Mouse (Mus musculus): ENCODE measurements at regions not wholly inside any gene's neighbourhood (a gene's known extent, or its start where the extent isn't known, plus 50 kb on each side); places are given as distances from the start of the nearest gene placed in this dataset.

GRCm38 (mm10) chr4:84214523-84214922 lies 460.6 kb downstream of the Bnc2 start:
- ATAC-seq = no peak

GRCm38 (mm10) chr4:84218961-84219360 lies 456.1 kb downstream of the Bnc2 start:
- H3K4me2 ChIP-seq (ENCODE audit: low read length) = no peak overlapping the region
- no peak overlapping the region for H3K9ac ChIP-seq (ENCODE audit: low read depth, low read length)
- H3K4me1 ChIP-seq (ENCODE audit: control insufficient read depth, insufficient read depth, low read length) = no peaks in the 10 kb centered on the region
- 88% methylated on average over 4 of the region's 4 CpGs for WGBS
- no peaks in the 10 kb centered on the region for H3K36me3 ChIP-seq (ENCODE audit: control insufficient read depth, insufficient read depth, low read length)
- H3K27me3 ChIP-seq (ENCODE audit: control insufficient read depth, insufficient read depth, low read depth, low read length) = no peaks in the 10 kb centered on the region
- ATAC-seq = no peak
- no peak overlapping the region for H3K27ac ChIP-seq (ENCODE audit: low read length)
- no peaks in the 10 kb centered on the region for H3K9me3 ChIP-seq (replicated peaks; ENCODE audit: control insufficient read depth, low read length, poor library complexity, severe bottlenecking)
- no peak overlapping the region for H3K4me3 ChIP-seq (ENCODE audit: low read depth, low read length)

More at GRCm38 (mm10) chr4:84214523-84214922, 460.6 kb downstream of the Bnc2 start:
- Histone ChIP-seq H3K4me1 (ENCODE audit: control insufficient read depth, insufficient read depth, low read length) (0 out of 2 replicates have a peak, but pooled peaks cover 3% of the 10 kb centered on the region), H3K4me2 (ENCODE audit: low read length) (no peak overlapping the region), H3K36me3 (ENCODE audit: control insufficient read depth, insufficient read depth, low read length) (no peaks in the 10 kb centered on the region), H3K27ac (ENCODE audit: low read length) (no peak overlapping the region), H3K9me3 (replicated peaks; ENCODE audit: control insufficient read depth, low read length, poor library complexity, severe bottlenecking) (no peaks in the 10 kb centered on the region), H3K27me3 (ENCODE audit: control insufficient read depth, insufficient read depth, low read depth, low read length) (no peaks in the 10 kb centered on the region), H3K9ac (ENCODE audit: low read depth, low read length) (no peak overlapping the region), H3K4me3 (ENCODE audit: low read depth, low read length) (no peak overlapping the region)
- WGBS = 93% methylated on average over 8 of the region's 8 CpGs

- Histone ChIP-seq H3K9me3 (replicated peaks; ENCODE audit: control insufficient read depth, low read length, poor library complexity, severe bottlenecking) (no peaks in the 10 kb centered on the region), H3K4me3 (ENCODE audit: low read depth, low read length) (no peak overlapping the region), H3K9ac (ENCODE audit: low read depth, low read length) (no peak overlapping the region), H3K27me3 (ENCODE audit: control insufficient read depth, insufficient read depth, low read depth, low read length) (no peaks in the 10 kb centered on the region), H3K4me2 (ENCODE audit: low read length) (no peak overlapping the region), H3K27ac (ENCODE audit: low read length) (no peak overlapping the region), H3K36me3 (ENCODE audit: control insufficient read depth, insufficient read depth, low read length) (no peaks in the 10 kb centered on the region), H3K4me1 (ENCODE audit: control insufficient read depth, insufficient read depth, low read length) (no peaks in the 10 kb centered on the region)
- 24% methylated on average over 4 of the region's 4 CpGs for WGBS
- no peak for ATAC-seq
These were observed 452.9 kb downstream of the Bnc2 start for GRCm38 (mm10) chr4:84222057-84222717.

GRCm38 (mm10) chr4:84222805-84223335 lies 452.2 kb downstream of the Bnc2 start:
- Histone ChIP-seq H3K27me3 (ENCODE audit: control insufficient read depth, insufficient read depth, low read depth, low read length) (no peaks in the 10 kb centered on the region), H3K9me3 (replicated peaks; ENCODE audit: control insufficient read depth, low read length, poor library complexity, severe bottlenecking) (no peaks in the 10 kb centered on the region), H3K36me3 (ENCODE audit: control insufficient read depth, insufficient read depth, low read length) (no peaks in the 10 kb centered on the region), H3K9ac (ENCODE audit: low read depth, low read length) (no peak overlapping the region), H3K4me3 (ENCODE audit: low read depth, low read length) (no peak overlapping the region), H3K27ac (ENCODE audit: low read length) (no peak overlapping the region), H3K4me1 (ENCODE audit: control insufficient read depth, insufficient read depth, low read length) (no peaks in the 10 kb centered on the region), H3K4me2 (ENCODE audit: low read length) (no peak overlapping the region)
- no peak for ATAC-seq
- WGBS = 68% methylated on average over 11 of the region's 11 CpGs

- Histone ChIP-seq H3K36me3 (ENCODE audit: control insufficient read depth, insufficient read depth, low read length) (no peaks in the 10 kb centered on the region), H3K4me2 (ENCODE audit: low read length) (no peak overlapping the region), H3K4me1 (ENCODE audit: control insufficient read depth, insufficient read depth, low read length) (no peaks in the 10 kb centered on the region), H3K4me3 (ENCODE audit: low read depth, low read length) (no peak overlapping the region), H3K9me3 (replicated peaks; ENCODE audit: control insufficient read depth, low read length, poor library complexity, severe bottlenecking) (no peaks in the 10 kb centered on the region), H3K9ac (ENCODE audit: low read depth, low read length) (no peak overlapping the region), H3K27ac (ENCODE audit: low read length) (no peak overlapping the region), H3K27me3 (ENCODE audit: control insufficient read depth, insufficient read depth, low read depth, low read length) (no peaks in the 10 kb centered on the region)
- no peak for ATAC-seq
- WGBS = 74% methylated on average over 6 of the region's 6 CpGs
These were observed 450.5 kb downstream of the Bnc2 start for GRCm38 (mm10) chr4:84224556-84224955.
